Mouse (Mus musculus): ENCODE data around the gene Endod1. TPM values are rescaled to one million over a fixed set of nuclear protein-coding genes. Genes with fewer than 3 reads are reported as not detected.

Endod1 gene
- 10 to 100 TPM; 13.3 to 14.6 TPM for total RNA-seq (2021)

- peak; percentile 36 for DNase-seq
Observed at GRCm38 (mm10) chr9:14381353-14382055, at the start of gene Endod1. TSS of gene Endod1 (minus strand) at chr9:14381507.

- DNase-seq, result no peak
Observed at GRCm38 (mm10) chr9:14409153-14409552, 27.8 kb upstream of the Endod1 start.

GRCm38 (mm10) chr9:14408044-14408443, 26.7 kb upstream of the Endod1 start:
- DNase-seq, result no peak

GRCm38 (mm10) chr9:14406056-14406455, 24.7 kb upstream of the Endod1 start:
- no peak for DNase-seq

- DNase-seq, result no peak
Observed at GRCm38 (mm10) chr9:14402099-14402498, 20.8 kb upstream of the Endod1 start.

- DNase-seq, result no peak
Observed at GRCm38 (mm10) chr9:14400392-14400791, 19.1 kb upstream of the Endod1 start.

- DNase-seq, result no peak
Observed at GRCm38 (mm10) chr9:14398946-14399345, 17.6 kb upstream of the Endod1 start.

GRCm38 (mm10) chr9:14398084-14398483, 16.8 kb upstream of the Endod1 start:
- DNase-seq, result no peak

- no peak for DNase-seq
Observed at GRCm38 (mm10) chr9:14397449-14397819, 16.1 kb upstream of the Endod1 start.

- DNase-seq, result no peak
Observed at GRCm38 (mm10) chr9:14396819-14397448, 15.6 kb upstream of the Endod1 start.

GRCm38 (mm10) chr9:14396096-14396495, 14.8 kb upstream of the Endod1 start:
- no peak for DNase-seq

- no peak for DNase-seq
Observed at GRCm38 (mm10) chr9:14394956-14395561, 13.8 kb upstream of the Endod1 start.

GRCm38 (mm10) chr9:14391841-14392318, 10.6 kb upstream of the Endod1 start:
- DNase-seq, result no peak

GRCm38 (mm10) chr9:14391286-14391685, 10.0 kb upstream of the Endod1 start:
- no peak for DNase-seq

- no peak for DNase-seq
Observed at GRCm38 (mm10) chr9:14390278-14390677, 9.0 kb upstream of the Endod1 start.

GRCm38 (mm10) chr9:14389050-14389621, 7.8 kb upstream of the Endod1 start:
- no peak for DNase-seq

GRCm38 (mm10) chr9:14388001-14388400, 6.7 kb upstream of the Endod1 start:
- no peak for DNase-seq

- DNase-seq, result no peak
Observed at GRCm38 (mm10) chr9:14386831-14387230, 5.5 kb upstream of the Endod1 start.

GRCm38 (mm10) chr9:14385665-14386064, 4.4 kb upstream of the Endod1 start:
- no peak for DNase-seq

GRCm38 (mm10) chr9:14383186-14383920, 2.0 kb upstream of the Endod1 start:
- no peak for DNase-seq

GRCm38 (mm10) chr9:14382256-14382791, 1.0 kb upstream of the Endod1 start:
- no peak for DNase-seq

Measured in heart, postnatal 4 days (tissue).